Mouse (Mus musculus): ENCODE results near the gene Stk35. TPM values are rescaled to one million over a fixed set of nuclear protein-coding genes. Genes with fewer than 3 reads are reported as not detected.

Stk35 gene
- 3.4 TPM for polyA plus RNA-seq (2017; shearing (Covaris generic))

GRCm38 (mm10) chr2:129800271-129800903 is at the start of gene Stk35:
TSS of gene Stk35 (plus strand) at chr2:129800517.

Other genes starting within 250 kb of the Stk35 start
- not detected for gene Sirpa, start 207.7 kb upstream of the Stk35 start, polyA plus RNA-seq (2017; shearing (Covaris generic))
- not detected for gene Pdyn, start 100.7 kb upstream of the Stk35 start, polyA plus RNA-seq (2017; shearing (Covaris generic))
- not detected for gene Tgm3, start 211.8 kb downstream of the Stk35 start, polyA plus RNA-seq (2017; shearing (Covaris generic))

All from effector memory CD4-positive, alpha-beta T cell, adult 7 months (primary cell).